Mouse (Mus musculus) embryonic facial prominence, embryonic 11.5 days (tissue): ENCODE data around the gene Ralgapa2. TPM values are rescaled to one million over a fixed set of nuclear protein-coding genes. Genes with fewer than 3 reads are reported as not detected.
"Not testable (repeated sequence)": the region's sequence is repeated elsewhere in the genome, so short reads cannot be mapped to it uniquely, and the experiment has no call there.

Experiments
- ATAC-seq: fragments of 200-750 bp; cut with Nextera tagmentation; replicated peaks from 2 replicates; pipeline ENCODE4 v1.8.0; 2017; ENCODE audit warnings: low read depth; ENCODE audit not compliant: insufficient number of reproducible peaks, low FRiP score, low TSS enrichment
- DNase-seq: peaks from one replicate; pipeline ENCODE4 v3.0.0-alpha.2; 2015; ENCODE audit warnings: low spot score
- H3K27ac ChIP-seq: fragments of 300-500 bp; sonication (generic); replicated peaks from 2 replicates; pipeline ENCODE4 v1.5.1; 2014; ENCODE audit warnings: mild to moderate bottlenecking, low read depth, low read length, control low read depth
- H3K27me3 ChIP-seq: fragments of 300-500 bp; sonication (generic); 2 replicates; pipeline ENCODE4 v1.6.1; 2014; ENCODE audit warnings: mild to moderate bottlenecking, low read length, moderate library complexity, mixed read lengths; ENCODE audit not compliant: control insufficient read depth, insufficient read depth
- H3K36me3 ChIP-seq: fragments of 300-500 bp; sonication (generic); replicated peaks from 2 replicates; pipeline ENCODE4 v1.6.1; 2014; ENCODE audit warnings: low read depth, mild to moderate bottlenecking, low read length, moderate library complexity, mixed read lengths; ENCODE audit not compliant: control insufficient read depth, insufficient read depth
- H3K4me1 ChIP-seq: fragments of 300-500 bp; sonication (generic); 2 replicates; pipeline ENCODE4 v1.6.1; 2014; ENCODE audit warnings: low read length, mixed read lengths; ENCODE audit not compliant: control insufficient read depth, insufficient read depth
- H3K4me2 ChIP-seq: fragments of 300-500 bp; sonication (generic); 2 replicates; pipeline ENCODE4 v1.6.1; 2014; ENCODE audit warnings: low read depth, mild to moderate bottlenecking, control low read depth, low read length, moderate library complexity
- H3K4me3 ChIP-seq: fragments of 300-500 bp; sonication (generic); 2 replicates; pipeline ENCODE4 v1.5.1; 2014; ENCODE audit warnings: low read depth, low read length, control low read depth
- H3K9ac ChIP-seq: fragments of 300-500 bp; sonication (generic); replicated peaks from 2 replicates; pipeline ENCODE4 v1.6.1; 2014; ENCODE audit warnings: mild to moderate bottlenecking, control low read depth, low read length
- H3K9me3 ChIP-seq: fragments of 300-500 bp; sonication (generic); replicated peaks from 2 replicates; pipeline ENCODE4 v1.6.1; 2016; ENCODE audit warnings: mild to moderate bottlenecking, low read length, inconsistent platforms, mixed read lengths; ENCODE audit not compliant: control insufficient read depth
- WGBS: fragments of 180-500 bp; shearing (Covaris S2); extraction: QIAGEN DNeasy Blood & Tissue Kit; methylation state at CpG from one replicate; pipeline ENCODE4 v1.1.7; 2014; 5-methylcytosine and 5-hydroxymethylcytosine counted together
- polyA plus RNA-seq: library from polyadenylated mRNA; unstranded; fragments of >200 nt; fragmentation: Nextera tagmentation; extraction: Ambion mirVana; gene quantifications from 2 replicates; pipeline ENCODE4 v1.2.1, GENCODE M21; 2014

The Ralgapa2 gene
- polyA plus RNA-seq, 1 experiment from 2014 or later: 8.2 TPM

- Histone ChIP-seq H3K4me2 (no peak overlapping the region), H3K9ac (no peak overlapping the region), H3K36me3 (no peaks in the 10 kb centered on the region), H3K9me3 (no peaks in the 10 kb centered on the region), H3K4me3 (no peak overlapping the region), H3K27me3 (no peaks in the 10 kb centered on the region), H3K27ac (no peak overlapping the region), H3K4me1 (no peaks in the 10 kb centered on the region)
- ATAC-seq (no peak), DNase-seq (no peak)
- WGBS: 84% methylated on average over 5 of the region's 5 CpGs
Measured at GRCm38 (mm10) chr2:146470947-146471346, 41.2 kb downstream of the Ralgapa2 start.

- H3K27me3 ChIP-seq: no peaks in the 10 kb centered on the region
- 65% methylated on average over 12 of the region's 12 CpGs for WGBS
- H3K9ac ChIP-seq: no peak overlapping the region
- H3K36me3 ChIP-seq: no peaks in the 10 kb centered on the region
- no peak for ATAC-seq
- H3K27ac ChIP-seq: no peak overlapping the region
- peak; percentile 45 for DNase-seq
- H3K4me2 ChIP-seq: no peak overlapping the region
- no peaks in the 10 kb centered on the region for H3K4me1 ChIP-seq
- no peaks in the 10 kb centered on the region for H3K9me3 ChIP-seq
- no peak overlapping the region for H3K4me3 ChIP-seq
Measured at GRCm38 (mm10) chr2:146469707-146470420, 42.3 kb downstream of the Ralgapa2 start.

- no peak overlapping the region for H3K9ac ChIP-seq
- 87% methylated on average over 2 of the region's 2 CpGs for WGBS
- no peak for ATAC-seq
Measured at GRCm38 (mm10) chr2:146468898-146469297, 43.2 kb downstream of the Ralgapa2 start.

DNA sequence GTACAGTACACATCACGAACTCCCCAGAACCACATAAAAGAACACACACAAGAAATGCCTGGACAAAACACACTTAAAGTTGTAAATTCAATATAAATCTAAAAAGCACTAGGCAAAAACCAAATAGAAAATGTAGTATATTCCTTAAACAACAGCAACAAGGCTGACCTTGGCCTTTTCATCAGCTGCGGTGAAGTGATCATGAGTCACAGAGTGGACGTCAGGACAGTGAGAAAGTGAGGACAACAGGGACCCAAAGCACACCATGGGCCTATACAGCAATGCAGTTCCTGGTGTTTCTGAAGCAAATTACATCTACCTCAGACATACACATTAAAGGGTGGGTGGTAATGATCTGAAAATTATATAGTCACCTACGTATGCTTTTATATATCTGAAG lies 44.1 kb downstream of the Ralgapa2 start:
- H3K27ac ChIP-seq: no peak overlapping the region
- no peaks in the 10 kb centered on the region for H3K9me3 ChIP-seq
- DNase-seq (no peak), ATAC-seq (no peak)
- H3K4me3 ChIP-seq: no peak overlapping the region
- no peaks in the 10 kb centered on the region for H3K4me1 ChIP-seq
- H3K36me3 ChIP-seq: no peaks in the 10 kb centered on the region
- H3K4me2 ChIP-seq: no peak overlapping the region
- no peaks in the 10 kb centered on the region for H3K27me3 ChIP-seq
- 91% methylated on average over 4 of the region's 4 CpGs for WGBS
- no peak overlapping the region for H3K9ac ChIP-seq

More at GRCm38 (mm10) chr2:146468898-146469297, 43.2 kb downstream of the Ralgapa2 start:
- Histone ChIP-seq H3K4me2 (no peak overlapping the region), H3K36me3 (no peaks in the 10 kb centered on the region), H3K4me3 (no peak overlapping the region), H3K4me1 (no peaks in the 10 kb centered on the region), H3K27me3 (no peaks in the 10 kb centered on the region), H3K9me3 (no peaks in the 10 kb centered on the region), H3K27ac (no peak overlapping the region)
- no peak for DNase-seq

DNA sequence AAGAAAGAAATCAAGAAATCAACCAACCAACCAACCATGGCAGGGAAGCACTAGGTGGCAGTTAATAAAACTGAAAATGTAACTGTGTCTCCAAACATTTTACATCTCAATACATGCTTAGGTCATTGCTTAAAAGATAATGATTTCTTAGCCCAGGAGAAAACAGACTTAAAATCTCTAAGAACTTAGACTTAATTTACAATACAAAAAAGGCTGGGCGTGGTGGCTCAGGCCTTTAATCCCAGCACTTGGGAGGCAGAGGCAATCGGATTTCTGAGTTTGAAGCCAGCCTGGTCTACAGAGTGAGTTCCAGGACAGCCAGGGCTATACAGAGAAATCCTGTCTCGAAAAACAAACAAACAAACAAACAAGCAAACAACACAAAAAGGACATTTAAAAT lies 45.3 kb downstream of the Ralgapa2 start:
- 83% methylated on average over 3 of the region's 3 CpGs for WGBS
- H3K4me2 ChIP-seq: not testable (repeated sequence)

DNA sequence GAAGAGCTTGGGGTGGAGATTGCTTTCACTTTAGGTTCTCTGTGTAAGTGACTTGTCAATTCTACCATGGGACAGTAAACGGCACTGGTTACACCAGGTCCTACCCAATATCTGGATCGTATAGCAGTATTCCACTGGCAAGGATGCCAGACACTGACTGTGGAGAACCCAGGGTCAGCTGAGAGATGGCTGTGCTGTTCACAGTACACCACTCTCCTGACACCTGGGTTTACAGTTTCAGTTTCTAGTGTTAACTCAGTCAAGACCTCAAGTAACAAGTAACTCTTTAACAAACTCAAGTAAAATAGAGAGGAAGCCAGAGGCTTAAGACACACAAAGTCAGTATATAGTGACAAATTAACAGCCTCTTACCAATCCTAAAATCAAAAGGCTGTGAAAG lies 54.6 kb downstream of the Ralgapa2 start:
- Histone ChIP-seq H3K27me3 (no peaks in the 10 kb centered on the region), H3K27ac (no peak overlapping the region), H3K9ac (no peak overlapping the region), H3K36me3 (no peaks in the 10 kb centered on the region), H3K4me2 (no peak overlapping the region), H3K4me3 (no peak overlapping the region), H3K9me3 (no peaks in the 10 kb centered on the region), H3K4me1 (no peaks in the 10 kb centered on the region)
- 85% methylated on average over 2 of the region's 2 CpGs for WGBS
- DNase-seq: no peak
- ATAC-seq: no peak

More for the DNA sequence above, 45.3 kb downstream of the Ralgapa2 start:
- DNase-seq, H3K4me1 ChIP-seq, H3K27me3 ChIP-seq, H3K27ac ChIP-seq, H3K4me3 ChIP-seq, ATAC-seq, H3K9me3 ChIP-seq, H3K36me3 ChIP-seq, H3K9ac ChIP-seq: not testable (repeated sequence)

GRCm38 (mm10) chr2:146456612-146457011 lies 55.5 kb downstream of the Ralgapa2 start:
- H3K36me3 ChIP-seq: no peaks in the 10 kb centered on the region
- no peaks in the 10 kb centered on the region for H3K27me3 ChIP-seq
- no peak overlapping the region for H3K9ac ChIP-seq
- no peaks in the 10 kb centered on the region for H3K4me1 ChIP-seq
- H3K4me3 ChIP-seq: no peak overlapping the region
- ATAC-seq: no peak
- no peaks in the 10 kb centered on the region for H3K9me3 ChIP-seq
- no peak for DNase-seq
- WGBS: 89% methylated on average over 7 of the region's 7 CpGs
- no peak overlapping the region for H3K4me2 ChIP-seq
- no peak overlapping the region for H3K27ac ChIP-seq

GRCm38 (mm10) chr2:146456062-146456461 lies 56.1 kb downstream of the Ralgapa2 start:
- no peak overlapping the region for H3K9ac ChIP-seq
- ATAC-seq (no peak), DNase-seq (no peak)
- no peaks in the 10 kb centered on the region for H3K27me3 ChIP-seq
- no peaks in the 10 kb centered on the region for H3K4me1 ChIP-seq
- WGBS: 91% methylated on average over 4 of the region's 4 CpGs
- H3K4me3 ChIP-seq: no peak overlapping the region
- no peak overlapping the region for H3K27ac ChIP-seq
- H3K9me3 ChIP-seq: no peaks in the 10 kb centered on the region
- no peak overlapping the region for H3K4me2 ChIP-seq
- H3K36me3 ChIP-seq: no peaks in the 10 kb centered on the region
